Mouse (Mus musculus) CD4-positive, CD25-positive, alpha-beta regulatory T cell, adult 2 months (primary cell): ENCODE measurements around the gene Mpdu1.
"Not testable (repeated sequence)": the region's sequence is repeated elsewhere in the genome, so short reads cannot be mapped to it uniquely, and the experiment has no call there.

Experiments
- DNase-seq: peaks from one replicate; pipeline ENCODE4 v3.0.0-alpha.2; 2012; ENCODE audit warnings: low read depth, low spot score

Mpdu1 gene

GRCm38 (mm10) chr11:69665457-69665960, 3.1 kb upstream of the Mpdu1 start:
- no peak for DNase-seq

DNA sequence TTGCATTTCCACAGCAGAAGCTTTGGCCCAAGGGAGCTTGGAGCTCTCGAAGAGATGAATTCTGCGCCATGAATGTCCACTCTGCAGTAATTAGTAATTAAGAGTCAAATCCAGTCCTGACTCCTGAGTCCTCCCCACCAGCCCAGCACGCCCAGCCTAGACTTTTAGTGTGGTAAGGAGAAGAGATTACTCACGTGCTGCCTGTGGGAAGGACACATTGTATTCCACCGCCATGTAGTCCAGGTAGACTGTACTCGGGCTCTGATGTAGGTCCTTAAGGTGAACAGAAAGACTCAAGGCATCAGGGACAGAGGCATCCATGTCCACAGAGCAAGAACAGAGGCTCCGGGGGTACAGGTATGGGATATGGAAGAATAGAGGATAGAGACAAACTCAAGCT, 2.4 kb upstream of the Mpdu1 start:
- DNase-seq = no peak

DNA sequence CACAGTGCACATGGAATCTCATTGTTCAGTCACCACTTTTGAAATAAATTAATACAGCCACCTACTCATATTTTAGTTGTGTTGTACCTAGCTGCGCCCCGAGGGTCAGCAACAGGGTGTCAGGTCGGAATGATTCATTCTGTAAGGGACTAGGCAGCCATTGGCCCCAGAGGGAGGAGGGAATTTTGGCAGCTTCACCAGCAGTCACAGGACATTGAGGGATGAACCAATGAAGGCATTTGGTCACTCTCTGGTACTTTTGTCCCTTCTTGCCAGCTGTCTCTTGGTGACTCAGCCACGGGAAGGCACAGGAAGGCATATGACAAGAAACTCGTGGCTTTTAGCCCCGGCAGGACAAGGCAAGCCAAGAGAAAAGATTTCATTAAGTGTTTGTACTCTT, 1.4 kb upstream of the Mpdu1 start:
- DNase-seq = no peak

- DNase-seq = no peak
Observed at GRCm38 (mm10) chr11:69662967-69663671, 677 bp upstream of the Mpdu1 start.

DNA sequence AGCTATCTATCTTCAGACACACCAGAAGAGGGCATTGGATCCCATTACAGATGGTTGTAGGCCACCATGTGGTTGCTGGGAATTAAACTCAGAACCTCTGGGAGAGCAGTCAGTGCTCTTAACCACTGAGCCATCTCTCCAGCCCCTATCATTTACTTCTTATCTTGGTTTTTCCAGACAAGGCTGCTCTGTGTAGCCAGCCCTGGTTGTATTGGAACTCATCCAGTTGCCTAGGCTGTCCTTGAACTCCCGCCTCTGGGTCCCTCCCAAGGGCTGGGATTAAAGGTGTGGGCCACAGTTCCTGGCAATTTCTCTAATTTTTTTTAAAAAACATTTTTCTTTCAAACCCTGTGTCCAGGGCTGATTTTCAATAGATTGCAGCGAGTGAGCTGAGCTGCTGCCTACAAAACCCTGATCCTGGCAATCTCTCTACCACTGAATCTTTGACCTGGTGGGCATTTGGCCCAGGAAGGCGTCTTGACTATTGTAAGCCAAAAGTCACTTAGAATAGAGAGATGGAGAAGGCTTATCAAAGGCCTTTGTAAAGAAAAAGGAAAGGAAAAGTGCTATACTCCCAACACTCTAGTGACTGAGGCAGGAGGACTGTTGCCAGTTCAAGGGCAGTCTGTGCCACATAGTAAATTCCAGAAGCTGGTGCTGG, 1.1 kb downstream of the Mpdu1 start:
- no peak for DNase-seq

- DNase-seq = no peak
Observed at GRCm38 (mm10) chr11:69657462-69657881, 5.0 kb downstream of the Mpdu1 start.

- DNase-seq = peak; percentile 79
Observed at GRCm38 (mm10) chr11:69656617-69657461, 5.6 kb downstream of the Mpdu1 start.

DNA sequence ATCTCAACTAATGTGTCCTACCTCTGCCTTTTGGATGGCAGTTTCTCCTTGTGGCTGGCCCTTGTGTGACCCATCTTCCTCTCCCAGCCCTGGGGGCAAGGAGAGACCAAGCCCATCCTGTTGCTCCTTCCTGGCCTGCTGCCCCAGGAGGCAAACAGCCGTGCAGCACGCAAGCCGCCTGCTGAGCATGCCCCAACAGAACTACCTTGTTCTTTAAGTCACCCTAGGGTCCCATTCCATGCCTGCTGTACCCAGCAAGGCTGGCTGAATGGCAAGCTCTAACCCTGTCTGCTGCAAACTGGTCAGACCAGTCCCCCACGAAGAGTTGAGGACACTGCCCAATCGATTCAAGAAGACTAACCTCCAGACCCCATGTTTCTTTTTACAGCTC, 6.4 kb downstream of the Mpdu1 start:
- no peak for DNase-seq

DNA sequence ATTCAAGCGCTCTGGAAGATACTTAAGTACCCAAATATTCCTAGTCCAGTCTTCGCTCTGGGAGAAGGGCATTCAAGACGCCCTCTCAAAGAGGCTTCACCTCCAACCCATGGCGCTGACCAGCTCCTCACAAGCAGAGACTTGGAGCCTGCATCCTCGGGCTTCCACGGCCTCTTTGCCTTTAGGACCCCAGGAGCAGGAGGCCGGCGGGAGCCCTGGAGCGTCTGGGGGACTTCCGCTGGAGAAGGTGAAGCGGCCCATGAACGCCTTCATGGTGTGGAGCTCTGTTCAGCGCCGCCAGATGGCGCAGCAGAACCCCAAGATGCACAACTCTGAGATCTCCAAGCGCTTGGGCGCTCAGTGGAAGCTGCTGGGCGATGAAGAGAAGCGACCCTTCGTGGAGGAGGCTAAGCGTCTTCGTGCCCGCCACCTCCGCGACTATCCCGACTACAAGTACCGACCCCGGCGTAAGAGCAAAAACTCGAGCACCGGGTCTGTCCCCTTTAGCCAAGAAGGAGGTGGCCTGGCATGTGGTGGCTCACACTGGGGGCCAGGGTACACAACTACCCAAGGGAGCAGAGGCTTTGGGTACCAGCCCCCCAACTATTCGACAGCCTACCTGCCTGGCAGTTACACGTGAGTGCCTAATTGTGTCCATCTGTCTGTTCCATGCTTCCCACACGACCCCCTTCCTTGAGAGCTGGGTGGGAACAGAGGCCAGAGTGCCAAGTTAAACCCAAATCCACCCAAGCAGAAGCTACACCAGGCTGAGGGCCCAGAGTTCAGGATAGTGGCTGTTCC, 7.0 kb downstream of the Mpdu1 start, which contains the start of gene Sox15:
Gene Sox15, plus strand, starts transcription at position 51 of the 801 bp plus-strand sequence.
- peak; percentile 66 for DNase-seq

DNA sequence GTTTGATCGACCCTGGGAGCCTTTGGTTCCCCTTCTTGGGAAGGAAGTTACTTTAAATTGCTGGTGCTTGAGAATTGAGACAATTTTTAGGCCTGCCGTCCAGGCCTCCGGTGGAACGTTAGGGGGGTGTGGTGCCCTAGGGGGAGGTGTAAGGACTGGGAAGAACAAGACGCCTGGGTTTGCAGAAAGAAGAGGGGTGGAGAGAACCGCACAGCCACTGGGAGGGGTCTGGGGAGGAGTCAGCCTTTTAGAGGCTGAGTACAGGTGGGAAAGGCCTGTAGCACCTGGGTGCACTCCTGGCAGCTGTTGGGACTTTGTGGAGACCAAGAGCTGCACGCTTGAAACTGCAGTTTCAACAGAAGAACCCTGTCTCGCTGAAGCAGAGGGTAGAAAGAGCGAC, 7.7 kb downstream of the Mpdu1 start:
- DNase-seq = no peak

- DNase-seq = no peak
Observed at GRCm38 (mm10) chr11:69653399-69653798, 9.0 kb downstream of the Mpdu1 start.

DNA sequence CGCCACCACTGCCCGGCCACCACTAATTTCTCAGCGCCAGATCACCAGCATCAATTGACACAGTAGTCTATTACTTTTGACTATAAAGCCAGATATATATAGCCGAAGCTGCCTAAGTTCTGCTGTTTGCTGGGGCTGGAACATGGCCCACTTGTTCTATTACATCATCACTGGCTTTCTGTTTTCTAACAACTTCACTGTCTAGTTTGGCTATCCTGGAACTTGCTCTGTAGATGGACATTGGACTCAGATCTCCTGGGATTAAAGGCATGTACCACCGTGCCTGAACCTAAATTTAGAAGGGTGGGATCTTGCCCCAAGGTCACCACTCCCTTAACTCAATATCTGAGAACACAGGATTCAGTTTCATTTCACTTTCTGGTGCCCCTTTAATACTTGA, 16.6 kb downstream of the Mpdu1 start:
- no peak for DNase-seq

GRCm38 (mm10) chr11:69635471-69635870, 27.0 kb downstream of the Mpdu1 start:
- DNase-seq = no peak

GRCm38 (mm10) chr11:69633128-69633866, 29.1 kb downstream of the Mpdu1 start:
- no peak for DNase-seq

DNA sequence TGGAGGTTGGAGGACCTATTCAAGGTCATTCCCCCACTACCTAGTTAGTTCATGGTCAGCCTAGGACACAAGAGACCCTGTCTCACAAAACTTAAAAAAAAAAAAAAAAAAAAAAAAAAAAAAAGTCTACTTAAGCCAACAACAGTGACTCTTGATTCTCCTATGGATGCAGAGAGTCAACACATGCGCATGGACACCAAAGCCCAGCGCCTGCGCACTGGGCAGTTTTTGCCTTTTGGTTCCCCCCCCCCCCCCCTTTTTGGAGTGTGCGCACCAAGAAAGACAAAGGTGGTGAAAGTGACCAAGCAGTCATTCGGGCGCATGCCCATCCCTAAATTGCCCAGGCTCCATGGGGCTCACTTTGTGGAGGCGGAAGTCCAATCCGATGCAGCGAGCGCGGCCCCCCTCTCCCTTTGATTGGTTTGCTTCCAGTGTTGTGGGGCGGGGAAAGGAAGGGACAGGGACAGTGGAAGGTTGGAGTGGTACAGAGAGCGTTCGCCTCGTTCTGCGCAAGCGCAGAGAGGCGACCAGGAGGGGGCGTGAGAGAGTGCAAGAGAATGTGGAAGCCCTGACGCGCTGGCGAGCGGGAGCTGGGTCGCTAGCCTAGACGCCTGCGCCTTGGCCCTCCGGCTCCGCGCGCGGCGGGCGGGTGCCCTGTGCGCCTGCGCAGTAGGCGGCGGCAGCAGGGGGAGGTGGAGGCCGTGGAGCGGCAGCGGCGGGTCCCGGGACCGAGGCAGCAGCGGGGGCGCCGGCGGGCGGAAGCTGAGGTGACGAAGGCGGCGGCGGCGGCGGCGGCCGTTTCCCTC, 30.0 kb downstream of the Mpdu1 start, which contains the start of gene Fxr2:
Gene Fxr2, plus strand, starts transcription at position 707 of the 806 bp plus-strand sequence.
- peak; percentile 99 for DNase-seq

DNA sequence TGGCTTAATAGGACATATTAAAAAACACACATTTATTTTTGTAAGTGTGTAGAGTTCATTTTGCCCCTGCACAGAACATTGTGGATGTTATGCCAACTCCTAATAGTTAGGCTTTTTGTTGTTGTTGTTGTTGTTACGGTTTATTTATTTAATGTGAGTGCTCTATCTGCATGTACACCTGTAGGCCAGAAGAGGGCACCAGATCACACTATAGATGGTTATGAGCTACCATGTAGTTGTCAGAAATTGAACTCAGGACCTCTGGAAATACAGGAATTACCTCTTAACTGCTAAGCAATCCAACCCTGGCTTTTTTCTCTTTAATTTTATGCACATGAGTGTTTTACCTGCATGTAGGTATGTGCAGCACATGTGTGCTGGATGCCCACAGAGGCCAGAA, 32.6 kb downstream of the Mpdu1 start:
- peak; percentile 81 for DNase-seq

- DNase-seq = peak; percentile 87
Observed at GRCm38 (mm10) chr11:69628286-69628685, 34.2 kb downstream of the Mpdu1 start.

DNA sequence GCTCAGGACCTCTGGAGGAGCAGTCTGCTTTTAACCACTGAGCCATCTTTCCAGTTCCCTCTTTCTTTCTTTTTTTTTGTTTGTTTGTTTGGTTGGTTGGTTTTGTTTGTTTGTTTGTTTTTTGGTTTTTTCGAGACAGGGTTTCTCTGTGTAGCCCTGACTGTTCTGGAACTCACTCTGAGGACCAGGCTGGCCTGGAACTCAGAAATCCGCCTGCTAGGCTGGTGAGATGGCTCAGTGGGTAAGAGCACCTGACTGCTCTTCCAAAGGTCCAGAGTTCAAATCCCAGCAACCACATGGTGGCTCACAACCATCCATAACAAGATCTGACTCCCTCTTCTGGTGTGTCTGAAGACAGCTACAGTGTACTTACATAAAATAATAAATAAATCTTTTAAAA, 38.1 kb downstream of the Mpdu1 start:
- DNase-seq = not testable (repeated sequence)

DNA sequence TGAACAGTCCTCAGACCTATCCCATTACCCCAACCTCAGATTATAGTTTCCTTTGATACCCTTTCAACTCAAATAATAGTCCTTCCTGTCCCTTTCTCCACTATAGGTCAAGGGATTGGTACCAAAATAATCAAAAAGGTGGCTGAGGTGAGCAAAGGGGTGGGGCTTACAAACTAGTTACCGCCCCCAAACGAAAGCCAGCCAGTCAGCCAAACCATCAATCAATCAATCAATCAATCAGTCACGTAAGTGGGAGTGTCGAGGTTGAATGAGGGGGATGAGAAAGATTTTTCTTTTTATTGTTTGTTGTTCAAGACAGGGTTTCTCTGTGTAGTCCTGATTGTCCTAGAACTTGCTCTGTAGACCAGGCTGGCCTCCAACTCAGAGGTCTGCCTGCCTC, 39.4 kb downstream of the Mpdu1 start:
- no peak for DNase-seq

GRCm38 (mm10) chr11:69622406-69622805, 40.0 kb downstream of the Mpdu1 start:
- DNase-seq = no peak
